Mouse (Mus musculus): ENCODE data around the gene Bag5. TPM values are rescaled to one million over a fixed set of nuclear protein-coding genes. Genes with fewer than 3 reads are reported as not detected.
"Not testable (repeated sequence)": the region's sequence is repeated elsewhere in the genome, so short reads cannot be mapped to it uniquely, and the experiment has no call there.

Gene Bag5
- total RNA-seq, 2 experiments from 2014 or later = 25.8 to 29.2 TPM

DNA sequence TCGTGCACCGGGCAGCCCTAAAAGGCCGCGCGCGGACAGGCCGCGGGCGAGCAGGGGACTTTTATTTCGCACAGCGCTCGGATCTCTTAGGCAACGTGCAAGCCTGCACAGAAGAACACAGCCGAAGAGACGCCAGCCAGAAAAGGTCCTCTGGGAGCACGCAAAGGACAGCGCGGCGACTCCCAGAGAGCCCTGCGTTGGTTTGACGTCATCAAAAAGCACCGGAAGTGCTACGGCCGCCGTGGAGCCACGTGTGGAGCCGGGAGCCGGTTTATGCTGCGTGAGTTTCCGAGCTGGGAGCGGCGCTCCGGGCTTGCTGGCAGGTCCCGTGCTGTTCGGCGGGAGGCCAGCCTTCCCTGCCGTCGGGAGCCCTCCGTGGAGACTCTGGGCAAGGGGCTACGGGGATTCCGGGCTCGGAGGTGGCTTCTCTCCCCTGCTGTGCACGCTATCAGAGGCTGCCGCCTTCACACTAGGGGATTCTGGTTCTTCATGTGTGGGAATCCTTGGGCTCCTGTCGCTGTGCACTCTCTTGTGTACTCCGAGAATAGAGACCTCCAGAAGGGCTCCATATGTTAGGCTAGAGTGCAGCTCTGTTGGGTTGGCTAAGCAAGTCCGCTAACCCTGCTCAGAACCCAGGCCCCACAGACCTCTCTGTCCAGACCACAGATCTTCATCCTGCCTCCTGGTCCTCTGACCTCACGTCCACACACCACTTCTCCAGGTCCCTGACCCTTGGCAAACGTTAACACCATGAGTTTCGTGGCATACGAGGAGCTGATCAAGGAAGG is 35.0 kb downstream of the Bag5 start, which contains the start of gene Trmt61a:
TSS of gene Trmt61a (plus strand) at position 224 of the 788 bp plus-strand sequence.
- peak; percentile 82 for ATAC-seq (replicated peaks; ENCODE audit: poor library complexity)

DNA sequence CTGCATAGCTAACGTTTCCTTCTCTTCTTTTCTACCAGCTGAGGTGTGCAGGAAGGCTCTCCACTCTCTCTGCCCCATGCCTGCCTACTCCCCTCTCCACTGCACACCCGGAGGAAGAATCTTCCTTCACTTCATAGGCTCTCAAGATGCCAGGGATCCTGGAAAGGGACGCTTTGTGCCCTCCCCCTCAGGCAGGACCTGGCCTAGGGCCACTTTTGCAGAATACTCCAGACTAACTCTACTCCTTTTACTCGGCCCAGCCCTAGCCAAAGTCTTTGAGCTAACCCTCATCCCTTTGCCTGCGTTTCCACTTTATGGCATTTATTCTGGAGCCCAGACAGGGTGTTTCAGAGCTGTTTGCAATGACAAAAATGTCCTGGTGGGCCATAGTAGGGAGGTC is 35.6 kb downstream of the Bag5 start:
- 0 out of 2 replicates have a peak, but pooled peaks have one; percentile 1 for ATAC-seq (replicated peaks; ENCODE audit: poor library complexity)

- no peak for ATAC-seq (replicated peaks; ENCODE audit: poor library complexity)
Observed at GRCm38 (mm10) chr12:111675797-111676580, 37.1 kb downstream of the Bag5 start.

DNA sequence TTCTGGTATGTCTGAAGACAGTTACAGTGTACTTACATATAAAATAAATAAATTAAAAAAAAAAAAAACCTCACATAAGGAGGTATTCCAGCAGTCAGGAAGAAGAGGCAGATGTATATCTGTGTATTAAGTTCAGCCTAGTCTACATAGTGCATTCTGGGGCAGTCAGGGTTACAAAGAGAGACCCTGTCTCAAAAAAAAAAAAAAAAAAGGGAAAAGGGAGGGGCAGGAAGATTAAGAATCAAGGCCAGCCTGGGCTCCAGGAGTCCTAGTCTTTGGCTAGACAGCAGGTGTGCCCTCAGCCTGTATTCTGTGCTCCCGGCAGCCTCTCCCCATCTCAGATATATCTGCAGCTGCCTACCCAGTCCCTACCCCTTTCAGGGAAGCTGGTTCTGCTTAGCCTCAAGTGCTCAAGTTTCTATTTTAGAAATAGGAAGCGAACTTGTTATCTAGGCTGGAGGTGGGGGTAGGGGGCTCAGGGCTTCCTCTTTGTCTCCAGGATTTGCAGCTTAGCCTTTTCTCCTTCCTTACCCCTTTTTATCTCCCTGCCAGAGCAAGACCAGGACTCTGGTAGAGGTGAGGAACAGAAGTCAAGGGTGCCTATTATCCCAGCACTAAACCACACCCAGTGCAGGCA is 38.1 kb downstream of the Bag5 start:
- no peak for ATAC-seq (replicated peaks; ENCODE audit: poor library complexity)

DNA sequence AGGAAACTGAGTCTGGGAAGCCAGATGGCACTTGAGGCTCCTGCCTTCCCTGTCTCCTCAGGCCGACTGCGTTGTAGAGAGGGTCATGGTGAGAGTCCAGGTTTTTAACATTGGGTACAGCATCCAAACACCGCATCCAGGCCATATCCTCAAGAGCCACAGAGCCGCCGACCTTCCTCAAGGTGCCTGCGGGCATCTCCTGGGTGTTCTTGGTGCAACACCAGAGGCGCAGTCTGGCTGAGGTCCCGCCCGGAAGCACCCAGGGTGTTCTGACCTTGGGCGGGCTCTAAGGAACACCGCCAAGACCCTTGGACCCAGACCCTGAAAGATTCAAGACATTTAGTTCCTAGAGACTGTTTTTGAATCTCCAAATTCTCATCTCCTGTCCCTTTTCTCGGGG is 40.5 kb downstream of the Bag5 start:
- no peak for ATAC-seq (replicated peaks; ENCODE audit: poor library complexity)

- 0 out of 2 replicates have a peak, but pooled peaks have one; percentile 5 for ATAC-seq (replicated peaks; ENCODE audit: poor library complexity)
Observed at GRCm38 (mm10) chr12:111672176-111672575, 40.9 kb downstream of the Bag5 start, which contains the start of gene Ckb. Gene Ckb (minus strand): TSS chr12:111672338.

DNA sequence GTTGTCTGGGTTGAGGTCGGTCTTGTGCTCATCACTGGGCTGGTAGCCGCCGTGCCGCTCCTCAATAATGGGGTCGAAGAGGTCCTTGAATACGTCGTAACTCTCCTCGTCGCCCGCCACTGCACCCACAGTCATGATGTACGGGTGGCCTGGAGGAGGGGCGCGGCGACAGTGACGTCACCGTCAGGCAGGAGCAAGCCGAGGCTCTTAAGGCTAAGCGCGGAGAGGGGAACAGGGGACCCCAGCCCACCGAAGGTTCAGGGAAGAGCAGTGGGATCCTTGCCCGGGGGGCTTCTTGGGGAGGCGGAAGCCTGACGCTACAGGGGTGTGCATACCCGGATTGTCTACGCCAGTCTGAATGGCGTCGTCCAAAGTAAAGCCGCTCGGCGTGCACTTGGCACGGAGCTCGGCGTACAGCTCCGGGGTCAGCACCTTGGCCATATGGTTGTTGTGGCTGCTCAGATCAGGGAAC is 41.6 kb downstream of the Bag5 start:
- no peak for ATAC-seq (replicated peaks; ENCODE audit: poor library complexity)

DNA sequence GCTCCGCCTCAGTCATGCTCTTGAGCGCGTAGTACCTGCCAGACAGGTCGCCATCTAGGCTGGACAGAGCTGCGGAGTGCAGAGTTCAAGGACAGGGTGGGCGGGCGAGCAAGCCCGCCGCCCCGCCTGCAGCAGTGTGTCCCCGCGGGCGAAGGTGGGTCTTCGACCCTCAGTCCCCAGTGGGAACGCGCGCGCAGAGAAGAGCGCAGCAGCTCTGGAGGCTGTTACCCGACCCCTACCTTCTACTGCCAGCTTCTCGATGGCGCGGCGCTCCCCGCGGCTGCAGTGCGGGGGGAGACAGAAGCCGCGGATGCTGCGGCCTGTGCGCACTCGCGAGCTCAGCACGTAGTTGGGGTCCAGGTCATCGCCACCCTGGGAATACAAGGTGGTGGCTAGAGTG is 42.1 kb downstream of the Bag5 start:
- no peak for ATAC-seq (replicated peaks; ENCODE audit: poor library complexity)

DNA sequence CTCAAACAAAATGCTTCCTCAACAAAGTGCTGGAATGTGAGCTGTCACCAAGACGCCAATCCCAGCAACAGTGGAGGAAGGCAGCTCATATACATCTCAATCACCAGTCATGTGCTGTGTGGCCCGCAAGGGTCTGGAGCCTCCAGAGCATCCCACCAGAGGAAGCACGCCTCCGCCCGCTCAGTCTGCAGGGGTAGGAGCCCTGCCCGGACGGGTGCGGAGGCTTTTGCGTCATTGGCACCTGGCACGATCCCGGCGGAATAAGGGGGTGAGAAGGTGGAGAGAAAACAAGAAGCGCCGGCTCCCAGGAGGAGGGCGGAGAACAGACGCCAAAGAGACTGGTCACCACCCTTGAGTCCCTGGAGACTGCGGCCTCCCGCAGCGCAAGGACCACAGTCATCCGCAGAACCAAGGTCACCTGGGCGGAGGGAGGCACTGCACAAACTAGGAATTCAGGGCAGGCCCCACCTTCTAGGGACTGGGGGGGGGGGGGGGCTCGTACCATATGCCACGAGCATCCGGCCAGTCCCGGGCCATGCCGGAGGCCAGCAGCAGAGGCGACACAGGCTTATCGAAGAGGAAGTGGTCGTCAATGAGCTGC is 42.6 kb downstream of the Bag5 start:
- no peak for ATAC-seq (replicated peaks; ENCODE audit: poor library complexity)

DNA sequence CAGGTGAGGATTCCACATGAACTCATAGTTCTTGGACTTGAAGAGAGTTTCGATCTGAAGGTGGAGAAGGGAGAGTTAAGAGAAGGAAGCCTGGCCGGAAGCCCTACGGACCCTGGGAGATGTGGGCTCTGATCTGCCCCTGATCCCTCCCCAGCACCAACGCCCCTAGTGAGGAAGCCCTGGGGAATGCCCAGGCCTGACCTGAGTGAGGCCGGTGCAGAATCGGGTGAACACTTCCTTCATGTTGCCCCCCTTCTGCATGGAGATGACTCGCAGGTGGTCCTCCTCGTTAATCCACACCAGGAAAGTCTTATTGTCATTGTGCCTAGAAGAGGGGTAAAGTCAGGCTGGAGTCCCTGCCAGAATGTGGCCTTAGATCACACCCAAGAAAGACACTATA is 43.1 kb downstream of the Bag5 start:
- no peak for ATAC-seq (replicated peaks; ENCODE audit: poor library complexity)

- no peak for ATAC-seq (replicated peaks; ENCODE audit: poor library complexity)
Observed at GRCm38 (mm10) chr12:111669000-111669788, 43.9 kb downstream of the Bag5 start.

- ATAC-seq (replicated peaks; ENCODE audit: poor library complexity) = peak; percentile 80
Observed at GRCm38 (mm10) chr12:111668457-111668912, 44.6 kb downstream of the Bag5 start.

- no peak for ATAC-seq (replicated peaks; ENCODE audit: poor library complexity)
Observed at GRCm38 (mm10) chr12:111667421-111667820, 45.6 kb downstream of the Bag5 start.

GRCm38 (mm10) chr12:111666380-111666779 is 46.7 kb downstream of the Bag5 start:
- no peak for ATAC-seq (replicated peaks; ENCODE audit: poor library complexity)

- ATAC-seq (replicated peaks; ENCODE audit: poor library complexity) = no peak
Observed at GRCm38 (mm10) chr12:111665041-111665880, 47.8 kb downstream of the Bag5 start.

DNA sequence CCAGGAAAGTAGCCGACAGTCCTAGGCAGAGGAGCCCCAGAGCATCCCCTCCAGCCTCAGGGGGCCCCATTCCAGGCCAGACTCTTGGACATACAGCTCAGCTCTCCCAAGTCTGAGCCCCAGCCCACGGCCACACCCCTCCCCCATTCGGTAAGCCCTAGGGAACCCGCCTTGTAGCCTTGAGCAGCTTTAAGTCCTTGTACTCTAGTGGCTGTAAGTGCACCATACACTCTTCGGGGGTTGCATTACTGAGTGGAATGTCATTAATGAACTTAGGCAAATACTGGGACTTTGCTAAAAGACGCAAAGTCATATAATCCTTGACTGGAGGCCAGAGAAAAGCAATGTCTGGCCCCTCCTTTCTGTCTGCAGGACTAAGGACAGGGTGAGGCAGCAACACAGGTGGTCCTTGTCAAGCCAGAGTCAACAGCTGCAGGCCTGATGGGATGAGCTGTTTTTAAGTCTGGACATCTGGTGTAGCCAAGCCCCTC is 48.9 kb downstream of the Bag5 start:
- no peak for ATAC-seq (replicated peaks; ENCODE audit: poor library complexity)

- no peak for ATAC-seq (replicated peaks; ENCODE audit: poor library complexity)
Observed at GRCm38 (mm10) chr12:111663228-111664143, 49.6 kb downstream of the Bag5 start.

GRCm38 (mm10) chr12:111661554-111661953 is 51.5 kb downstream of the Bag5 start:
- ATAC-seq (replicated peaks; ENCODE audit: poor library complexity) = not testable (repeated sequence)

Data from megakaryocyte progenitor cell, adult 5-6 weeks (primary cell).